Mouse (Mus musculus) heart, embryonic 15.5 days (tissue): ENCODE results near the gene Zdhhc12. TPM values are rescaled to one million over a fixed set of nuclear protein-coding genes. Genes with fewer than 3 reads are reported as not detected.
"Not testable (repeated sequence)": the region's sequence is repeated elsewhere in the genome, so short reads cannot be mapped to it uniquely, and the experiment has no call there.

Source experiments
- ATAC-seq: fragments of 200-750 bp; cut with Nextera tagmentation; replicated peaks from 2 replicates; pipeline ENCODE4 v1.8.0; 2017; ENCODE audit warnings: low read depth, moderate TSS enrichment; ENCODE audit not compliant: insufficient number of reproducible peaks, insufficient read depth, low FRiP score
- H3K27ac ChIP-seq: fragments of 300-500 bp; sonication (generic); 2 replicates; pipeline ENCODE4 v1.5.1; 2015; ENCODE audit warnings: mild to moderate bottlenecking, inconsistent platforms
- H3K27me3 ChIP-seq: fragments of 300-500 bp; sonication (generic); 2 replicates; pipeline ENCODE4 v1.6.1; 2015; ENCODE audit warnings: inconsistent platforms
- H3K36me3 ChIP-seq: fragments of 300-500 bp; sonication (generic); 2 replicates; pipeline ENCODE4 v1.6.1; 2015; ENCODE audit warnings: mild to moderate bottlenecking, inconsistent platforms
- H3K4me1 ChIP-seq: fragments of 300-500 bp; sonication (generic); replicated peaks from 2 replicates; pipeline ENCODE4 v1.6.1; 2015; ENCODE audit warnings: inconsistent platforms
- H3K4me2 ChIP-seq: fragments of 300-500 bp; sonication (generic); 2 replicates; pipeline ENCODE4 v1.6.1; 2015; ENCODE audit warnings: inconsistent platforms, mild to moderate bottlenecking, moderate library complexity
- H3K4me3 ChIP-seq: fragments of 300-500 bp; sonication (generic); 2 replicates; pipeline ENCODE4 v1.5.1; 2015; ENCODE audit warnings: mild to moderate bottlenecking, inconsistent platforms
- H3K9ac ChIP-seq: fragments of 300-500 bp; sonication (generic); 2 replicates; pipeline ENCODE4 v1.6.1; 2015; ENCODE audit warnings: mild to moderate bottlenecking, inconsistent platforms
- H3K9me3 ChIP-seq: fragments of 300-500 bp; sonication (generic); replicated peaks from 2 replicates; pipeline ENCODE4 v1.6.1; 2016; ENCODE audit warnings: inconsistent platforms
- WGBS: fragments of 180-500 bp; shearing (Covaris S2); methylation state at CpG from one replicate; pipeline ENCODE4 v1.1.7; 2015; ENCODE audit warnings: mixed read lengths; 5-methylcytosine and 5-hydroxymethylcytosine counted together
- polyA plus RNA-seq: library from polyadenylated mRNA; unstranded; fragments of >200 nt; fragmentation: Nextera tagmentation; extraction: Ambion mirVana; gene quantifications from 2 replicates; pipeline ENCODE4 v1.2.1, GENCODE M21; 2015

The Zdhhc12 gene
- 25.8 and 31.3 TPM in 2 replicates for polyA plus RNA-seq

DNA sequence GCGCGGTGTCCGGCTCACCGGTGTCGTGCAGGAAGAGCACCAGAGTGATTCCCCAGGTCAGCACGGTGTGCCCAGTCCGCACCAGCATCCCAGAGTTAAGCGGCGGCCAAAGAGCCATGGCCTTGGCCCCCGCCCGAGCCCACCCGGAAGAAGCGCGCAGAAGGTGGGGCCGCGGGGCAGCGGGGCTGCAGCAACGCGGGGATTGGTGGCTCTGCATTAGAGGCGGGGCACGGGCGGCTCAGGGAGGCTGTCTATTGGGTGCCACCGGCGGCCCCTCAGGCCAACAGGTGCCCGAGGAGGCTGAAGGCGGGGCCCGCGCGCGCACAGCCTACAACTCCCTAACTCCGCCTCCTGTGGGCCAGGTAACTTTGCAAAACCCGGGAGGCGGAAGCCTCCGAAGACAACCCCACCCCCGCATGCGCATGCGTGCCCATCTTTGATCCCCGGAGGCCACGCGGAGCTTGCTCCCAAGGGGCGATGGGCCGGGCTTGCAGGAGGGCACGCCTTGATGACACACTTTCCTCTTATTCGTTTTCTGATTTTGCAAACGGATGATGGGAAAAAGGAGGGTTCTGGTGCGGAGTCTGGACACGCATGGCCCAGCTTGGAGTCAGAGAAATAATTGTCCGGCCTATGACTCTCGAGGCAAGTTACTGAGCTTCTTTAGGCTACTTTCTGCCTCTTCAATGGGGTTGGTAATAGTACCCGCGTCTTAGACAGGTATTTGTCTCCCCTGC, at the start of gene Zdhhc12:
Gene Zdhhc12, minus strand, starts transcription at position 178 of the 737 bp plus-strand sequence.
- H3K4me2 ChIP-seq = peak within 1 kb of the TSS; percentile 82
- H3K9me3 ChIP-seq = no peaks in the 10 kb centered on the region
- H3K27ac ChIP-seq = peak within 1 kb of the TSS; percentile 69
- peak within 1 kb of the TSS; percentile 81 for H3K9ac ChIP-seq
- under 1% methylated on average over 51 of the region's 51 CpGs for WGBS
- H3K4me1 ChIP-seq = peaks cover 25% of the 10 kb centered on the region
- peak within 1 kb of the TSS; percentile 80 for H3K4me3 ChIP-seq
- H3K36me3 ChIP-seq = peaks cover 19% of the 10 kb centered on the region; the same call in 1 of the 2 replicates
- peak; percentile 98 for ATAC-seq
- H3K27me3 ChIP-seq = no peaks in the 10 kb centered on the region

- H3K4me2 ChIP-seq = not testable (repeated sequence)
These were observed 46.6 kb upstream of the Zdhhc12 start for GRCm38 (mm10) chr2:30140021-30140420.

DNA sequence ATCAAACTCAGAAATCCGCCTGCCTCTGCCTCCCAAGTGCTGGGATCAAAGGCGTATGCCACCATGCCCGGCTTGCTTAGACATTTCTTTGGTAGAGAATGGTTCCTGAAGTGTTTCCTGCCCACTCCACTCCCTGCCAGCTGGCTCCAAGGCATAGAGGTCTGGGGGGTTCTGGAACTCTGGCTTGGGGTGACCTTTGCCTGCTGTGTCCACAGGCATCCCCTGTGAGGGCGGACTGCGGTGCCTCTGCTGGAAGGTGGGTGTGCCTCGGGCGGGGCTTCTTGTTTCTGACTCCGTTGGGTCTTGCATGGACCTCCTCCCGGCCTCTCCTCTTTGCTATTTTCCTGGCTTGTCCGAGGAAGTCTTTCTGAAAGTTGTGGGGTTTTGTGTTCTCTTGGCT, 43.0 kb upstream of the Zdhhc12 start:
- no peak for ATAC-seq
- WGBS = 88% methylated on average over 10 of the region's 10 CpGs
- Histone ChIP-seq H3K27me3 (no peaks in the 10 kb centered on the region), H3K4me1 (peaks cover 25% of the 10 kb centered on the region), H3K4me3 (no peak overlapping the region), H3K36me3 (peaks cover 48% of the 10 kb centered on the region), H3K9ac (no peak overlapping the region), H3K27ac (no peak overlapping the region), H3K9me3 (no peaks in the 10 kb centered on the region), H3K4me2 (no peak overlapping the region)

More at GRCm38 (mm10) chr2:30140021-30140420, 46.6 kb upstream of the Zdhhc12 start:
- WGBS = 83% methylated on average over 4 of the region's 4 CpGs
- peaks cover 78% of the 10 kb centered on the region for H3K36me3 ChIP-seq
- not testable (repeated sequence) for H3K9ac ChIP-seq, H3K27ac ChIP-seq, H3K9me3 ChIP-seq, H3K4me1 ChIP-seq, H3K4me3 ChIP-seq, H3K27me3 ChIP-seq, ATAC-seq

DNA sequence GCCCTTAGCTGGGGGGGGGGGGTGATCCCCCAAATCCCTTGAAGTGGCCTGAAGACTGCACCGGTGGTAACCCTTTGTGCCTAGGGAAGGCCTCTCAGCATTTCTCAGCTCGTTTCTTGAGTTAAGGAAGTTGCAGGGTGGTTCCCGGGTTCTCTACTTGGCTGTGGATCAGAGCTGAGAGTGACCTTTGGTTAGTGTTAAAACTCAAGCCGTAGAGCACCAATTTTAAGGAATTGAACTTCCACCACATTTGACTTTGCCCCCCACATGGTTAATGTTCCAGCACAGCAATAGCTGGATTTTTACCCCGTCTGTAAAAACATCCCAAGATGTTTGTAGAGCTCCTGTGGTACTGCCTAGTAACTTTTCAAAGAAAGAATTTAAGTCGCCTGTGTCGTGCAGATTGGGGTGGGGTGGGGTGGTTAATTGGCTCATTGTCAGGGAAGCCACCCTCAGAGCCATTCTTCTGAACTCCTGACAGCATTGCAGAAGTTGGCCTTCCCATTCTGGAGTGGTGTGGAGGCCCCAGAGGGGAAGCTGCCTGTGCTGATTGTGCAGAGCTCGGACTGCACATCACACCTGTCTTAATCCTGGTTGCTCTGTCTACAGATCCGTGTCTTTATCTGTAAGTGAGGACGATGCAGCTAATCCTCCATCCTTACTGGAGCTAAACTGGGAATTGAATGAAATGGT, 41.6 kb upstream of the Zdhhc12 start:
- peak overlapping the region; percentile 93 for H3K4me3 ChIP-seq
- H3K9ac ChIP-seq = peak overlapping the region; percentile 82
- ATAC-seq = no peak
- H3K4me1 ChIP-seq = peaks cover 25% of the 10 kb centered on the region
- 57% methylated on average over 10 of the region's 10 CpGs for WGBS
- H3K27me3 ChIP-seq = no peaks in the 10 kb centered on the region
- H3K9me3 ChIP-seq = no peaks in the 10 kb centered on the region
- H3K27ac ChIP-seq = peak overlapping the region; percentile 89
- peaks cover 34% of the 10 kb centered on the region; the same call in 1 of the 2 replicates for H3K36me3 ChIP-seq
- peak overlapping the region; percentile 85 for H3K4me2 ChIP-seq

DNA sequence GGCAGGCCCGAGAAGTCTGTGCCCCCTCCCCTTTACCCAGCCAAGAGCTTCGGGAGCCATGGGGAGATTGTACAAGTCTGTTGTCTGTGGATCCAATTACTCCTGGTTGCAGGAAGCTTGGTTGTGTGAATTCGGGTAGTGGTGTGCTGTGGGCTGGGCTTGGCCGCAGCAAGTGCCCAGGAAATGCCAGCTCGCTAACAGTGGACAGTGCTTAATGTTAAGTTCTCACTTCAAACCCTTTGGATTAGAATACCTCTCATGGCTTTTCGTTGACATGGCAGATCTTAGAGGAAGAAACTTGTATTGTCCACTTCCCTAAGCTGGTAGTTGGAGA, 40.9 kb upstream of the Zdhhc12 start:
- peak overlapping the region; percentile 93 for H3K4me3 ChIP-seq
- H3K4me2 ChIP-seq = peak overlapping the region; percentile 85
- peaks cover 25% of the 10 kb centered on the region for H3K4me1 ChIP-seq
- H3K9ac ChIP-seq = peak overlapping the region; percentile 82
- H3K27me3 ChIP-seq = no peaks in the 10 kb centered on the region
- 18% methylated on average over 6 of the region's 6 CpGs for WGBS
- H3K27ac ChIP-seq = peak overlapping the region; percentile 89
- no peak for ATAC-seq
- H3K9me3 ChIP-seq = no peaks in the 10 kb centered on the region
- H3K36me3 ChIP-seq = peaks cover 32% of the 10 kb centered on the region; the same call in 1 of the 2 replicates

DNA sequence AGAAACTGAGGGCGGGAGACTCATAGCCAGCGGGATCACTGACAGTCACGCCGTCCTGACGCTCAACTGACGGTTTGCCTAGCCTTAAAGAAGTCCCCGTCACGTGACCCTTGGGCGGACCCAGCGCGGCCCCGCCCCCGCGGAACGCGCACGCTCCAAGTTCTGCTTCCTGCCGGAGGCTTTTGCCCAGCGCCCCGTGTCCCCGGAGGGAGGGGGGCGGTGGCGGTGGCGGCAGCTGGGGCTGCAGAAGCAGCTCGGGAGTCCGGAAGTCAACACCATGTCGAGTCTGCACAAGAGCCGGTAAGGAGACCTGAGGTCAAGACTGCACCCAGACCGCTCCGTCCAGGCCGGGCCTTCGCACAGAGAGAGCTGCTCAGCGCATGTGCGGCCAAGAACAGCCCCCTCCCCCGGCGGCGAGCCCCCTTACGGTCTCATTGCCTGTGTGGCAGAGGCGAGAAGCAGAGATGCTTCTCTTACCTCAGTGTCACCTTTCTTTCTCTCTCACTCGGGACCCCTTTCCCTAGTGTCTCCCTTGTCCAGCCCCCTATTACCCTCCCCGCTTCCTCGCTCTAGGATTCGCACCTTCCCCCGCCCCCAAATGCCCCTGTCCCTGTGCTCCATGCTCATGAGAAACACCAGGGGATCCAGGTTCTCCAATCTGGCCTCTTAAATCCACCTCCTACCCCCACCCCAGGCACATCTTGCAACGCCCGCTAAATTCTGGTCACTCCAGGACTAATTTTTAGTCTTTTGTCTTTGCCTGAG, 40.3 kb upstream of the Zdhhc12 start, which contains the start of gene Tbc1d13:
Gene Tbc1d13, plus strand, starts transcription at position 134 of the 765 bp plus-strand sequence.
- Histone ChIP-seq H3K4me1 (peaks cover 25% of the 10 kb centered on the region), H3K4me3 (peak within 1 kb of the TSS; percentile 93), H3K9ac (peak within 1 kb of the TSS; percentile 82), H3K36me3 (peaks cover 29% of the 10 kb centered on the region; the same call in 1 of the 2 replicates), H3K27ac (peak within 1 kb of the TSS; percentile 89), H3K9me3 (no peaks in the 10 kb centered on the region), H3K27me3 (no peaks in the 10 kb centered on the region), H3K4me2 (peak within 1 kb of the TSS; percentile 85)
- WGBS = under 1% methylated on average over 46 of the region's 46 CpGs
- ATAC-seq = peak; percentile 94

GRCm38 (mm10) chr2:30132801-30133612, 39.6 kb upstream of the Zdhhc12 start:
- WGBS = 17% methylated on average over 16 of the region's 16 CpGs
- Histone ChIP-seq H3K4me3 (peak overlapping the region; percentile 93), H3K27ac (peak overlapping the region; percentile 89), H3K4me2 (peak overlapping the region; percentile 85), H3K36me3 (peaks cover 24% of the 10 kb centered on the region; the same call in 1 of the 2 replicates), H3K9ac (peak overlapping the region; percentile 82), H3K27me3 (no peaks in the 10 kb centered on the region), H3K9me3 (no peaks in the 10 kb centered on the region), H3K4me1 (peaks cover 25% of the 10 kb centered on the region)
- ATAC-seq = no peak

GRCm38 (mm10) chr2:30131240-30131639, 37.8 kb upstream of the Zdhhc12 start:
- H3K9me3 ChIP-seq, H3K27ac ChIP-seq, H3K4me2 ChIP-seq, ATAC-seq, H3K9ac ChIP-seq, H3K36me3 ChIP-seq, H3K27me3 ChIP-seq, H3K4me3 ChIP-seq: not testable (repeated sequence)
- 61% methylated on average over 5 of the region's 5 CpGs for WGBS
- peaks cover 25% of the 10 kb centered on the region for H3K4me1 ChIP-seq

DNA sequence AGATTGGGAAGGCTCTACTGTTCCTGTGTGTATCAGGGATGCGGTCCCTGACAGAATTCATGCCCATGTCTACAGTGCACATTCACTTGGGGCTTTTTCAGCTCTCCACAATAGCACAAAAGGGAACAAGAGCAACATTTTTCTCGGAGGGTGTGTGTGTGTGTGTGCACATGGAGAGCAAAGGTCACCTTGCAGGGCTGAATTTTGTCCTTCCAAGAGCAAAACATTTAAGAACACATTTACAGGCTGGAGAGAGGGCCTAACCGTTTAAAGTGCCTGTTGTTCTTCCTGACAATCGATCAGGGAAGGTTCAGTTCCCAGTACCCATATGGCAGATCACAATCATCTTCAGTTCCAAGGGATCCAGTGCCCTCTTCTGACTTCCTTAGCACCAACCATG, 36.7 kb upstream of the Zdhhc12 start:
- Histone ChIP-seq H3K27ac (no peak overlapping the region), H3K9me3 (no peaks in the 10 kb centered on the region), H3K36me3 (no peaks in the 10 kb centered on the region), H3K27me3 (no peaks in the 10 kb centered on the region), H3K9ac (no peak overlapping the region), H3K4me1 (peaks cover 22% of the 10 kb centered on the region), H3K4me3 (no peak overlapping the region), H3K4me2 (no peak overlapping the region)
- no peak for ATAC-seq
- 76% methylated on average over 4 of the region's 4 CpGs for WGBS

DNA sequence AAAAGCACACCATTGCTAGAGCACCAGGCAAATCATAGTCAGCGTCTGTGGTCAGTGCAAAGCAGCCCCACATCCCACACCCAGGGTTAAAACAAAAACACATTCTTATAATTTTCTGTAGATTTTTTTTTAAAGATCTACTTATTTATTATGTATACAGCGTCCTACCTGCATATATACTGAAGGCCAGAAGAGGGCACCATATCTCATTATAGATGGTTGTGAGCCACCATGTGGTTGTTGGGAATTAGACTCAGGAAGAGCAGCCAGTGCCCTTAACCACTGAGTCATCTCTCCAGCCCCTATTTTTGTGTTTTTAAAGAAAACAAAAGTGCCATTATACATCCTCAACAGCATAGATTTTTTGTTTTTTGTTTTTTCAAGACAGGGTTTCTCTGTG, 35.3 kb upstream of the Zdhhc12 start:
- no peaks in the 10 kb centered on the region for H3K36me3 ChIP-seq
- H3K4me1 ChIP-seq = peaks cover 17% of the 10 kb centered on the region
- no peak overlapping the region for H3K27ac ChIP-seq
- ATAC-seq = no peak
- H3K9me3 ChIP-seq = no peaks in the 10 kb centered on the region
- WGBS = 29% methylated on average over 2 of the region's 2 CpGs
- no peak overlapping the region for H3K4me2 ChIP-seq
- no peak overlapping the region for H3K4me3 ChIP-seq
- no peaks in the 10 kb centered on the region for H3K27me3 ChIP-seq
- no peak overlapping the region for H3K9ac ChIP-seq
